Mouse (Mus musculus): ENCODE results near the gene Rnaseh2b.

The Rnaseh2b gene

GRCm38 (mm10) chr14:62322581-62323344, 30.4 kb downstream of the Rnaseh2b start:
- no peak for DNase-seq (ENCODE audit: low read depth, low spot score)

DNA sequence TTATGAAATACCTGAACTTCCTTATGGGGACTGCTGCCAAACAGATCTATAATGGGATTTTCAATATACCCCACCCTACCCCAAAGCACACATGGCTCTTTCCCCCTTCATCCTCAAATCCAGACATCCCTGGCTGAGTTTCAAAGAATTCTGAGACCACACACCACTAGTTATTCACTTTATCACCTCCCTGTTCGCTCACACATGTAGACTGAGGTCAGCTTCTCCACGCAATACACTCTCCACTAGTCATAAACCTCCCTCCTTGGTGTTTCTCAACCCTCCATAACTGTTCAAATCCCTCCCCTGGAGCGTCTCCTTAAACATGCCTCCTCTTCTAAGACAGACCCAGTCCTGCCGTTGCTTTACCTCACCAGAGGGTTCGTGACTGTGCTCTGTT, 31.1 kb downstream of the Rnaseh2b start:
- DNase-seq (ENCODE audit: low read depth, low spot score): no peak

DNA sequence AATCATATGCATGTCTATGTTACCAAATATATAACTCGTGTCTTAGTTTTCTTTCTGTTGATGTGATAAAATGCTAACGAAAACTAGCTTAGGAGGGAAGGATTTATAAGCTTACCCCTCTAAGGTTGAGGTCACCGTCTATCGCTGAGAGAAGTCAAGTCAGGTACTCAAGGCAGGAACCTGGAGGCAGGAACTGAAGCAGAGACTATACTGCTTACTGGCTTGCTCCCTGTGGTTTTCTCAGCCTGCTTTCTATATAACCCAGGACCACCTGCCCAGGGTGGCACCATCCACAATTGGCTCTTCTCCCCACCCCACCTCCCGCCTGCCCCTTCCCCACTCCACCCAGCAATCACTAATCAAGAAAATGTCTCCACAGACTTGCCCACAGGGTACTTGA, 32.6 kb downstream of the Rnaseh2b start:
- DNase-seq (ENCODE audit: low read depth, low spot score): no peak

DNA sequence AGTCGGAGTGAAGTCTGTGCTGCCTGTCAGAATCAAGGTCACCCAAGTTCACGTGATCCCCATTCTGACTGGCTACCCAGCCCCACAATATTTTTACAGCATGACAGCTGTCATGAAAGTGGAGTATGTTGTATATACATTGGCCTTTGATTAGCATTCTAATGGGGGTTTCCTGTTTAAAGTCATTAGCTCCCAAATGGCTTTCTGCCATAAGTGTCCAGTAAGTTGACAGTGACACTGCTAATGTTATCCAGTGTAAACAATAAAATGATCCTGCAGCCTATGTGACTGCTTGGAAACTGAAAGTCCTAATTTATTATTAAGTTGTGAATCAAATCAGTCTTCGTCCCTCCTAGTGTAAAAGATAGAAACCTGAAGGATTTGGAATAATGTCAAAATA, 33.6 kb downstream of the Rnaseh2b start:
- DNase-seq (ENCODE audit: low read depth, low spot score): no peak

DNA sequence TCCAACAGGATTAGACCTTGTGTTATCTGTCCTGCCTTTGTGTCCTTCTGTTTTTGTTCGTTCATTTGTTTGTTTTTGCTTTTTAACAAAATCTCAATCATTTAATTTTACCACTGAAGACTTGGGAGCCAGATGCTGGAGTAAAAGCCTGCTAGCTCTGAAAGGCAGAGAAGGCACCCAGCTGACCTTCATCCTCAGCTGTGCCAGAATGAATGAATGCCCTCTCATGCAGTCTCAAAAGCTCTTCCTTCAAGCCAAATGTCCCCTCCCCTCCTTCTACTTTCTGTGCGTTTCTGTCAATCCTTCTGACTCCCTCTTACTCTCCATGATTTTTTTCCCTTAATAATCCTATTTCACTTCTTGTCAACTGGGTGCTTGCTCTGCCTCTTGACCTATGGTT, 34.8 kb downstream of the Rnaseh2b start:
- DNase-seq (ENCODE audit: low read depth, low spot score): no peak

DNA sequence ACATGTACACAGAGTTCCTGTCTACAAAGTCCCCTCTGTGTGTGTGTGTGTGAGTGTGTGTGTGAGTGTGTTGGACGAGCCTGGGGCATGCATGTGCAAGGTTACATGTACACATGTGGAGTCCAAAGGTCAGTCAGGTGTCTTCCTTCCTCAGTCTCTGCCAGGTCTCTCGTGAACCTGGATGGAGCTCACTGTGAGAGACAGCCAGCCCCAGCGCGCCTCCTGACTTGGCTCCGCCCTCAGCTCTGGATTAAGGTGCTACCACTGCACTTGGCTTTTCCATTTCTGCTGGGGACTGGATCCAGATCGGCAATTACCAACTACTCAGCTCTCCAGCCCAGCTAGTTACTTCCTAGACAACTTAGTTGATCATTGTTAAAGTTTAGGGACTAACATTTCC, 36.2 kb downstream of the Rnaseh2b start:
- no peak for DNase-seq (ENCODE audit: low read depth, low spot score)

GRCm38 (mm10) chr14:62329631-62330030, 37.2 kb downstream of the Rnaseh2b start:
- DNase-seq (ENCODE audit: low read depth, low spot score): no peak

DNA sequence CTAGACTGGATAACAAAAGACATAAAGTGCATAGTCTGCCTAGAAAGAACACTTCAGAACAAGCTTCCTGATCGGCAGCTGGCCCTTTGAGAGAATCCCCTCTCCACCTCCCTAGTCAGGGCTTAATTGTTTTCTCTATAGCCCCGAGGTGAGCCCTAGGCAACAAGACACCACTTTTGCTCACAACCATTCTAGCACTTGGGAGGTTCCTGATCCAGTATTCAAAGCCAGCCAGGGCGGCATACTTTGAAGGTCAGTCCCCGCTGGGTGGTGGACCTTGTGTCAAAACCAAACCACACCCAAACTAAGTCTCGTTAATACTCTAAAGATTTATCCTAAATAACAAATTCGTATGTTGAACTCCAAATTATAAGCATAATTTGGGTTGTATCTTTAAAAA, 39.1 kb downstream of the Rnaseh2b start:
- DNase-seq (ENCODE audit: low read depth, low spot score): peak; percentile 74

DNA sequence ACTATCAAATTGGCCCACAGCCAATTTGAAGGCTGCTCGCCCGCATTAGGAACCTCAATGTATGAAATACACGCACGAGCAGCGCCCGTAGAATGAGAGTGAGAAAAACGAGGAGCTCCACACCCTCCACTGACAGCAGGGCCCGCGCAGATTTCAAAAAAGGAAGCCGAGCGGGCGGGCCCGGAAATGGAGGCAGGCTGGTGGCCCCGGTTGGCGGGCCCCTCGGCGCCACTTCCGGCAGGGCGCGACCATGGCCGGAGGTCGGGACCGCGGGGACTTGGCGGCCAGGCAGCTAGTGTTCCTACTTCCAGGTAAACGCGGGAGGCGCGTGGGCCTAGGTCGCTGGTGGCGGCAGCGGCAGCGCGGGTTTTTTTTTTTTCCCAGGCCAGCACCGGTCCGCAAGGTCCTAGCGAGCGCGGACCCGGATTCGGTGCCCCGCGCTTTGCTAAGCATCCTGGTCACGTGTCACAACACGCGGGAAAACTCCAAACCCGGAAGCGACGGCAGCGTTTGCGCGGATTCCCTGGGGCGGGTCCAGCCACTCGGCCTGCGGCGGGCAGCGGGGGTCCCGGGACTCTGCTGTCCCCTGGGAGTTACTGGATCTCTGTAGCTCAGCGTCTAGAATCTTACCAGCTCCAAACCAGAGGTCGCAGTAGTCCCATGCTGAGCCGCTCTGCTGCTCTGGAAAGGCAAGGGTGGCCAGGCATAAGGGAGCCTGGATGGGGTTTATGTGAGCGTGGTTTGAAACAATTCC, 39.7 kb downstream of the Rnaseh2b start:
- peak; percentile 87 for DNase-seq (ENCODE audit: low read depth, low spot score)

- peak; percentile 74 for DNase-seq (ENCODE audit: low read depth, low spot score)
Observed at GRCm38 (mm10) chr14:62333909-62334687, 41.7 kb downstream of the Rnaseh2b start.

DNA sequence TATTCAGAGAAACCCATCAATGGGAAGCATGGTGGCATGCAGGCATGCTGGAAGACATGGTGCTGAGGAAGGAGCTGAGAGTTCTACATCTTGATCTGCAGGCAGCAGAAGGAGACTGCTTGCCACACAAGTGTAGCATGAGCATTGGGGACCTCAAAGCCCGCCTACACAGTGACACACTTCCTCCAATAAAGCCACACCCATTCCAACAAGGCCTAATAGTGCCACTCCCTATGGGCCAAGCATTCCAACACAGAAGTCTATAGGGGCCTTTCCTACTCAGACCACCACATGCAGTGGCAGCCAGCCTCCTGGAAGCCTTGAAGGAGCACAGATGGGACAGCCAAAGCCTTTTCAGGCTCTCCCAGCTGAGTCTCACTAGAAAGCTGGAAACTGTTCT, 46.8 kb downstream of the Rnaseh2b start:
- peak; percentile 82 for DNase-seq (ENCODE audit: low read depth, low spot score)

DNA sequence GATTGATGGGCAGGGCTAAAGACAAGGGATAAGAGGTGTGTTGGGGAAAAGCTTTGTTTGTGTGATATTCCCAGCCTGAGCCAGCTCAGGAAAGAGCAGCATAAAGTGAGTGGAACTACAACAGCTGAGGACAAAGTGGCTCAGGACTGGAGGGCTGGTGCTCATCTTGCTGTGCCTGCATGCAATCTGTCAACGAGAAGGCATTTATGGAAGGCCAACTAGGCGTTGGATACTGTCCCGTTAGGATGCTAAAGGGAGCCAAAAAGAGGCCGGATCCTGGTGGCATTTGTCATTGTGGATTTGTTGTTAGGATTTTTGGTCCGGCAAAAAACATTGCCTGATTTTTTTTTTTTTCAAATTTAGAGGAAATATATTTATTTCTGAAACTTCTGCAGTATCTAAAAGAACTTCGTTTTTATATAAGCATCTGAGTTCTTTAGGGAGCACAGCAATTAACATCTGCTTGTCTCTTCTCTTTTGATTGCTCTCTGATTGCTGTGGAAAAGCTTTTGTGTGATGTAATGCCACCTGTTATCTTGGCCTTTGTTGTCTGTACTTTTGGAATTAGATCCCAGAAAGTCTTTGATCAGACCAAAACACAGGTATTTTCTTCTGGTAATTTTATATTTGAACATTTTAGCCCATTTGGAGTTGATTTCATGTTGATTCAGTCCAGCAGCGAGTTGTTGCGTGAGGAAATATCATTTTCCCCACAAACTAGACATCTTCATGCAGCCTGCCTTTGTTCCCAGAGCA, 49.7 kb downstream of the Rnaseh2b start:
- no peak for DNase-seq (ENCODE audit: low read depth, low spot score)

GRCm38 (mm10) chr14:62342643-62343144, 50.3 kb downstream of the Rnaseh2b start:
- peak; percentile 59 for DNase-seq (ENCODE audit: low read depth, low spot score)

GRCm38 (mm10) chr14:62346570-62346969, 54.2 kb downstream of the Rnaseh2b start:
- no peak for DNase-seq (ENCODE audit: low read depth, low spot score)

GRCm38 (mm10) chr14:62347103-62347502, 54.7 kb downstream of the Rnaseh2b start:
- DNase-seq (ENCODE audit: low read depth, low spot score): no peak

DNA sequence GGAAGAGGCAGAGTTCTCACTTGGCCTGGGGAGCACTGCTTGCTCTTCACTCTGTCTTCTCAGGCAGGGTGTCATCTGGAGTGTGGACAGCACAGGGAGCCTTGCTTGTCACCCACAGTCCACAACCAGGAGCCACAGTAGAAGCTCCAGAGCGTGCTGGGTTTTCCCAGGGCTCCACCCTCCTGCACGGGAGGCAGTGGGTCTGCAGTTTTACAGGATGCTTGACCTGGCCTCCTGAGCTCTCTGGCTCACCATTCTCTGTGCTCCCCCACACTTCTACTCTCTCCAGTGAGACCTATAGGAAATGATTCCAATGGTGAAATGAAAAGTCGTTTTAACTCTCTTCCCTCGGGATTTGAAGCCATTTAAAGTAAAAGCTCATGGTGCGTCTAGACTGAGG, 57.4 kb downstream of the Rnaseh2b start:
- DNase-seq (ENCODE audit: low read depth, low spot score): no peak

GRCm38 (mm10) chr14:62350186-62350585, 57.8 kb downstream of the Rnaseh2b start:
- peak; percentile 54 for DNase-seq (ENCODE audit: low read depth, low spot score)

DNA sequence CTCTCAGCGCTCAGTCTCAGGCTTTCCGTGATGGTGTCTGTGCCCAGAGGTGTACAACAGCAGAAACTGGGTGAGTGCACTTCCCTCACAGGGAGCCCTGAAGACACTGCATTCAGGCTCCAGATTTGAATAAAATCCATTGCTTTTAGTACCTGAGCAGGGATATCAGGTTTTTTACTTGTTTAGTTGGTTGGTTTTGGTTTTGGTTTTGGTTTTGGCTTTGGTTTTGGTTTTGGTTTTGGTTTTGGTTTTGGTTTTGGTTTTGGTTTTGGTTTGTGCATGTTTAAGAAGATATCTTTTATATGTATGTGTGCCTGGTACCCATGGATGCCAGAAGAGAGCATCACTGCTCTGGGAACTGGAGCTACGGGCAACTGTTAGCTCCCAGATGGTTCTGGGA, 58.5 kb downstream of the Rnaseh2b start:
- DNase-seq (ENCODE audit: low read depth, low spot score): no peak

DNA sequence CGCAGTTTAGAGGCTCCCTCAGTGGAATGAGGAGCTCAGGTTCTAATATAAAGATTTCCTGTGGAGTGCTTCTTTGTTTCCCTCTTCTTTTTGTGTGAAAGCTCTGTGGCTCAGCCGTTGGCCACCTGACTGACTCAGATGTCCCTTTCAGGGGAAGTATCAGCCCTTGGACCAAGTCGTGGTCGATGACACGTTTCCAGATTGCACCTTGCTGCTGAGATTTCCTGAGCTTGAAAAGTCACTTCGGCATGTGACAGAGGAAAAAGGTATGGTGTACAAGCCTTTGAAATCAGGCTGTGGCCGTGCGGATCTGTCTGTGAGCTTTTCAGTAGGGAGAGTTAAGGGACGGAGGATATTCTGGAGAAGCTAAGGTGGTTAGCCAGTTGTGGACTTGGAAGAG, 61.0 kb downstream of the Rnaseh2b start:
- no peak for DNase-seq (ENCODE audit: low read depth, low spot score)

- no peak for DNase-seq (ENCODE audit: low read depth, low spot score)
Observed at GRCm38 (mm10) chr14:62353793-62354192, 61.4 kb downstream of the Rnaseh2b start.

DNA sequence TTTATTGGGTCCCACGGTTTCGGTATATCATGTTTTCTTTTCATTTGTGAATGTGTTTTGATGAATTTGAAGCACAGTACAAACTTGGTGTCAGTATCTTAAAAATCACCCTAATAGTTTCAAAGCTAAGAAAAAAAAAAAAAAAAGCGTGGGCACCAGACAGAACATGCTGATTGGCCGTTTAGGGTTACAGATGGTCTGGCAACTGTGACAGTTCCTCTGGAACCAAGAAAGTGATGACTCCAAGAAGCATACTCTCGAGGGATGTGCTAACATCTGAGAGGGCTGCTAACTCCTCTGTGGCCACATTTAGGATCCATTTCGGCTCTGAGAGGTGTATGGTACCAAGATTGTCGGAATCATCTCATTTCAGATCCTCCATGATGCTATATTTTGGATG, 62.8 kb downstream of the Rnaseh2b start:
- no peak for DNase-seq (ENCODE audit: low read depth, low spot score)

Measured in R1 (cell line).